Mouse (Mus musculus) CD4-positive helper T cell, adult 2 months (primary cell): ENCODE results near the gene Msh4.
"Not testable (repeated sequence)": the region's sequence is repeated elsewhere in the genome, so short reads cannot be mapped to it uniquely, and the experiment has no call there.

Source experiments
- DNase-seq: peaks from one replicate; pipeline ENCODE4 v3.0.0-alpha.2; 2012; ENCODE audit warnings: low read depth, missing footprints, low spot score

Msh4 gene

DNA sequence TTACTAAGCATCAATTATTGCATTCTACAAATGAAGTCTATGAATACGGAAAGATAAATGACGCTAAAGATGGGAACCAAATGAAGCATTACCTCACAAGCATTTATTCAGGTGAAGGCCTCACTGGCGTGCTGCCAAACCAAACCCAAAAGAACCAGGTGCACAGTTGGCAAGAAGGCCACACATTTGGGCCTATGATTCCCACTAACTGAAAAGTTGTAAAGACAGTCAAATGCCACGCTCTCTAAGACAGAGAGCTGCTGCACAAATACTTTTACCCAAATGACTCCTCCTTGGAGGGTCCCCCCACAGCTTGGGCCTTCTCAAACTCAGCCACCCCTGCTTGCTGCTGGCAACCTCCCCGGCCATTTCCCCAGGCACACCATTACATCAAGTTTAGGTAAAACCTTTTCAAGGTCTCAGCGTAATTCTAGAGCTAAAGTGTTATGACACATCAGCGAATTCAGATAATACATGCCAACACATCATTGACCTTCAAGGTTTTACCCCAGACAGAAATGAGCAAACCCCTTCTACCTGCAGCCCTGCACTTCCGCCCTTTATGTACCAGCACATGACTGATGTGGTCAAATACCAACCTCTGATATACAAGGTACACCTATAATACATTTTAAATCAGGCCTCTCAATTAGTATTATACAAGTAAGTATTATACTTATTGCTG, 5.4 kb upstream of the Msh4 start:
- DNase-seq = peak; percentile 38

DNA sequence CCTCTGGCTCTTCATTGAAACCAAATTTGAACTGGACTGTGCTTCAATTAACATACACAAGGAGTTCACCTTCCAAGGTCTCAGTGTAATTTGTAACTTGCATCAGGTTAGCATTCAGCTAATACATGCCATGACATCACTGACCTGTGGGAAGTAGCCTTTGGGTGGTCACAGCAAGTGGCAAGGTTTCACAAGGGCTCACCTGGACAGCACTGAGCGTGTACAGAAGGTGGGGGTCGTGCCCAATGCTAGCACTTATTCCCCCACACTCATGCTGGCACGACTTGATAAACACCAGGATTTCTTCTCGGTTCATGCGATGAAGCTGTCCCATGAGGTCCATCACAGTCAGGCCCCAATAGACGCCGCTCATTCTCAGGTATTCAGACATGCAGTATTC, 4.6 kb upstream of the Msh4 start:
- DNase-seq = no peak

DNA sequence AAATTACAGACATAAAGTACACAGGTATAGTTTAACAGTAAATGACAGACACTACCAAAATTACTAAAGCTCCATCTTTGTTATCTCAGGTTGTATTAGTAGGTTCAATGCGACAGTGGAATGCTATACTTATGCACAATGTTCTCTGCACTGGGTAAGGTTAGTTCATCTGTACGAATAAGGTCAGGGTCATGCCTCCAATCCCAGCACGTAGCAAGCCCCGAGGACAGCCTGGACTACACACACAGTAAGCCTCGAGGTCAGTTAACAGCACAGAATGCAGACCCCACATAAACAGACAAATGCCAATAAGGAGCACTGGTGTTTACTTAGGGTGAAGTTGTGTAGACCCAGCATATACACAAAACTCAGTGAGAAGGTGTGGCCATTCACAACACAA, 3.0 kb upstream of the Msh4 start:
- DNase-seq = no peak

DNA sequence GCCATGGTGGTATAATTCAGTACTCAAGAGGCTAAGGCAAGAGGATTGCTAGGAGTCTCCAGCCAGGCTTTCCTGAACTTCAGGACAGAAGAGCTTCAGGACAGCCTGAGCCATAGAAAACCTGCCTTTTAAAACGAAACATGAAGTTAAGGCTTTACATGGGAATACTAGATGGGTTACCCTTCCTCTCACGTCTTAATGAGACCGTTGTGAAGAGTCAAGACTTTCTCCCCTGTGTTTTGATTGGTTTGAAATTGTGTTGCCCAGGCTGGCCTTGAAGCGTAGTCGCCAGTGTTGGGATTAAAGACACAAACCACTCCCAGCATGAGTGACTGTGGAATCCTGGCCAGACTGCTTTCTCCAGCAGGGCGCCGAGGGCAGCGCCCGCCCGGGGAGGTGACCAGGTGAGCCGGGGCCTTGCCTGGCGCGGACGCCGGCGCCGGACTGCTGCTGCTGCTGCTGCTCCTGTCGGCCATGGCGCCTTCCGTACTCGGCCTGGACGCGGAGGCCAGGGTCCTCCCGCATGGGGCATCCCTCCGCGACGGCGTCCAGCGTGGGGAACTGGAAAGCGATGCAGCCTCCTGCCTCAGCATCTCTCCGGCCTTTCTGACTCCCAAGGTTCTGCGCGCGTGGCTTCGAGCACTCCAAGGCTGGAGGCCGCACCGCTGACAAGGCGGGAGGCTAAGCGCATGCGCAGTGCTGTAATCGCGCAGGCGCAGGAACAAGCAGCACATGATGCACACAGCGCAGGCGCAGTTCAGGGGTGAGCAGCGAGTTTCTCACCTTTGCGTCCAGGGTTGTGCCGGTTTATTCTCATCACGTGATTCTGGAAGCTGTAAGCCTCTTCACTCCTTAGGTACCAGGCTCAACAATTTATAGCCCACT, 445 bp downstream of the Msh4 start:
- DNase-seq = no peak

DNA sequence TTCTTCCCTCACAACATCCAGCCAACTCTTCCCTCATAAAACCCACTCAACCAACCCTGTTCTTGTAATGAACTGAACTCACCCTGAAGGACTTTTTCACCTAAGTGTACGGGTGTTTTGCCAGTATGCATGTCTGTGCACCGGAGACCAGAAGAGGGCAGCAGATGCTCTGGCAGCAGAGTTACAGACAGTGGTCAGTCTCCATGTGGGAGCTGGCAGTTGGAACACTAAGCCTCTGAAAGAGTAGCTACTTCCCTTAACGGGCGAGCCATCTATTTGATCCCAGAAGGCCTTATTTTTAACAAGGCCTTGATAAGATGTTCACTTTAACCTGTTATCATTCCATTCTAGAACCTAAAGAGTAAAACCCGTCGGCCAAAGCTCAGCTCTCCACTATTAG, 1.4 kb downstream of the Msh4 start:
- DNase-seq = peak; percentile 20

DNA sequence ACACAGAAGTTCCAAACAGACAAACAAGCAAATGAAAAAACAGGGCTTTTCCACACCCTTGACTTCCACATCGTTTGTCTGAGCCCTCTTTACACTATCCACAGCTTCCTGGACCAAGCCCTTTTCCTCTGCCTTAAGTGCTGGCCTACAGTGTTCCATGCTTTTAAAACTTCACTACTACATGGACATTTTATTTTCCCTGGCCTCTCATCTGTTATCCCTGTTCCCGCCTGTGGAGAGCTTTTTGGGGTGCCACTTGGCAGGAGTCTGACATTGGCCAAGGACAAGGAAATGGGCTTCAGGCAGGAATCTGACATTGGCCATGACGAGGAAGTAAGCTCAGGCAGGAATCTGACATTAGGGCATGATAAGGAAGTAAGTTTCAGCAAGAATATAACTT, 3.3 kb downstream of the Msh4 start:
- no peak for DNase-seq

DNA sequence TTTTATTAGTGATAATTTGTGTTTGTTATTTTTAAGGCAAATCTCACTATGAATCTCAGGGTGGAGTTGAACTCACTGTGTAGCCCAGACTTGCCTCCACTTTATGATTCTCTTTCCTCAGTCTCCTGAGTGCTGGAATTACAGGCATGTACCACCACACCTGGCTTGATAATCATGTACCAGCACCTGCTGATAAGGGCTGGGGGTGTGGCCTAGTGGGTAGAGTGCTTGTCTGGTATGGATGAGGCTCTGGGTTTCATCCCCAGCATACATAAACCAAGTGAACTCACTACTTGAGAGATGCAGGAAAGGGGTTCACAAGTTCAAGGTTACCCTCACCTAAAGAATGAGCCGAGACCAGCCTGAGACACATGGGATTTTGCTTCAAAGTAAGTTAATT, 4.0 kb downstream of the Msh4 start:
- DNase-seq = no peak

DNA sequence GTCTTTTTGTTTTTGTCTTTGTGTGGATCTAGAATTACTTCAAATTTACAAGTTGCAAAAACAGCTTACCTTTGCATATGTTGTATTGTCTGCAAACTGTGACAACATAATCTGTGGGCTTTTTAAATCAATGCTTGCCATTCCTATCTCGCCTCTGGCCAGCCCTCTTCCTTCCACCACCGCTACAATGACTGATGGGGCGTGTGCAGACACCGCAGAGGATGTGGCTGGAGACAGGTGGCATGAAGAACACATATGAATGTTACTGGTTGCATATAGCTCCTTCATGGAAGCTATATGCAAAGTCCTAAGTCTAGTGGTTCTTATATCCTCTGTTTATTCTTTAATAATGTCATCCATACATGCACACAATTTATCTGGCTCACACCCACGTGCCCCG, 8.7 kb downstream of the Msh4 start:
- peak; percentile 49 for DNase-seq

DNA sequence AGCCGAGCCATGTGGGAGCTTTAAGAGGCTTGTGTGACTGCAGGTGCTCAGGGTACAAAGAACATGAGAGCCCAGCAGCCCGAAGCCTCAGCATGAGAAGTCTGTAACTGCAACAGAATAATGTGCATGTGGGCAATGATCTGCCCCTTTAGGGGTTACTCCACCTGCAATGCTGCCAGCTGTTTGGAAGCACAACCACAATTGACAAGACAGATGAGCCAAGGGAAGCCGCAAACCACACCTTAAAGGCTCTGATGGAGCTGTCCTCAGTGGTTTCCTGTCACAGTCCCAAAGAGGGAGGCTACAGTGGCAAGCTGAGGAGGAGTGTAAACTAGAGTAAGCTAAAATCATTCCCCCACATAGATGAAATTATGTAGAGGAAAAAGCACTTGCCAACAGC, 10.5 kb downstream of the Msh4 start:
- DNase-seq = peak; percentile 72

DNA sequence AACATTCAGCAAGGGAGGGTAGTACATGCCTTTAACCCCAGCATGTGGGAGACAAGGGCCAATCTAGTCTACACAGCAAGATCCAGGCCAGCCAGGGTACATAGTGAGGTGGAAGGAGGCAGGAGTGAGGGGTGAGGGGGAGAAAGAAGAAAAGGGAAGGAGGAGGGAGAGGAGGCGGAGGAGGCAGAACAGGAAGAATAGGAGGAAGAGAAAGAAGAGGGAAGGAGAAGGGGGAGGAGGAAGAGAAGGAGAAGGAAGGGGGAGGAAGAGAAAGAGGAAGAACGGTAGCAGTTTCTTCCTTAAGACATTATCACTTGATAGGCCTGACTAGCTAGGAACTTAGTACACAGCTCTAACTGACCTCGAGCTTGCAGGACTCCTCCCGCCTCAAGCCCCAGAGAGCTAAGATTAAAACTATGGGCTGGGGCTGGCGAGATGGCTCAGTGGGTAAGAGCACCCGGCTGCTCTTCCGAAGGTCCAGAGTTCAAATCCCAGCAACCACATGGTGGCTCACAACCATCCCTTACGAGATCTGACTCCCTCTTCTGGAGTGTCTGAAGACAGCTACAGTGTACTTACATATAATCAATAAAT, 16.7 kb downstream of the Msh4 start:
- DNase-seq = no peak

DNA sequence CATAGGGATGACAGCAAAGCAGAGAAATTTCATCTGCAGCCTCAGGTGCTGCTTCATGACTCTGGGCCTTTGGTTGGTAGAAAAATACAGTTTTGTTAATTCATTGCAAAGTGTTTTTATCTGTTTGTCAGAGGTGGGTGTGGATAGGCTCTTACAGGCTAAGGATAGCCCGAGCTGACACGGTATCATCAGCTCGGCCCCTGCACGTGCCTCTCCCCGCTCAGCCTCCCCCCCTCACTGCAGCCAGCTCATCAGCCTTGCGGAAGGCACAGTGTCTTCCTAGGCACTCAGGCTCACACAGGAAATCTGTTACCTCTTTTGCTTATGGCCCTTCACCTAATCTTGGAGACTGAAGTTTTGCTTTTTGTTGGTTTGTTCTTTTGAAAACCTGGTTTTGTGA, 17.8 kb downstream of the Msh4 start:
- no peak for DNase-seq

DNA sequence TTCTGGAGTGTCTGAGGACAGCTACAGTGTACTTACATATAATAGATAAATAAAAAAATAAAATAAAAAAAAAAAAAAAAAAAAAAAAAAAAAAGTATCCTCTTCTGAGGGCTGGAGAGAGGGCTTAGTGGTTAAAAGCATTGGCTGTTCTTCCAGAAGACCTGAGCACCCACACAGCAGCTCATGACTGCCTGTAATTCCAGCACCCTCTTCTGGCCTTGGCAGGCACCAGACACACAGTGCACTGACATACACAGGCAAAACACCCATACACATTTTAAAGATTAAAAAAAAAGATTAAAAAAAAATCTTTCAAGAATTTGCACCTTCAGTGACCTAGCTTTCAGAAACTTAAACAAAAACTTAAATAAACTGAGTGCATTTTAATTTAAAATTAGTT, 19.6 kb downstream of the Msh4 start:
- DNase-seq = no peak

DNA sequence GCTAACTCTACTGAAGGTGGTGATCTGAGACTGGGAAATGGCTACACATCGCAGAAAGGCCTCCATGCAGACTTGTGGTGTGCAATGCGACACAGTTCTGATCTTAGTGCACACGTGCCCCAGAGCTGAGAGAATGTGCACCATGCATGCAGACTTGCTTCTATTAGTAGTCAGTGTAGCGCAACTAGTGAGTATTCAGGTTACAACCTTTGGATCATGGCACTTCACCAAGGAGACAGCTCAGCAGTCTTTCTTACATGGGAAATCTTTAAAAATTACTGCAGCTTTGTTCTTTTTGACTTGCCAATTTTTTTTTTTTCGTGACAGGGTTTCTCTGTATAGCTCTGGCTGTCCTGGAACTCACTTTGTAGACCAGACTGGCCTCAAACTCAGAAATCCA, 34.5 kb downstream of the Msh4 start:
- no peak for DNase-seq

DNA sequence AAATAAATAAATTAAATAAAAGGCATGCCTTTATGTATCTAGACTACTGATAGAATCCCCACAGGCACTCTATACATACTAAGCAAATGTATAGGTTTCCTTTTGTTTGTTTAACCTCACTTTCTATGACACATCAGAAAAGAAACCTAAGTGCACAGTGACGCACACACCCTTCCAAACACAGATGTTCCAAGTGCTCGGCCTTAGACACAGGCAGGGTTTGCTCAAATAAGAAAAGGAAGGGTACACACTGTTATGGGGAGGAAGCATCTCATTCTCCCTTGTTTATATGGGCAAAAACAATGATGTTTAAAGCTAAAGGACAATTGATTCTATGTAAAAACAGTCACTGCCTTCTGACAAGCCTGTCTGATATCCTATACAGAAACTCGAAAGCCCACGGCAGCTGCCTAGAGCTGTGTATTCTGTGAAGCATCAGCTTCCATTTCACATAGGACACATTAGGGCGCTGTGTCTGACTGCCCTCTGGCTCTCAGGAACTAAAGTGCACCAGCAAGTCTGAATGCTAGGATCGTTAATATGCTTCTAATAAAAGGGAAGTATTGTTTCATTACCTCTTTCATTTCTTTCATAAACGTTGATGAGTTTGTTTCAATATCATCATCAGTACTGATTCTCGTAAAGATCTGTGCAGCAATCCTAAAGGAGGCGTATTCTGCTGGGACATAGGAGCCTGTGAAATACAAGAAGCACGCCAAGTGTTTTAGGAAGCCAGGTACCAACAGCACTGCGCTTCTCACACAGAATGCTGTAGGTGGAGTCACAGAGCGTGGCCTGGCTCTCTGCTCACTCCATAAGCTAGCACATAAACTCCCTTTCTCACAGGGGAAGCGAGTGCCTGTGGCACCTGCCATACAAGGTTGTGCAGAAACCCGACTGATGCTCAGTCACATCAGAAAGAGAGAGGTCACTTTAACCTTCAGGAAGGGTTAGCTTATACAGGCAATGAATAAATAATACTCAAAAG, 38.5 kb downstream of the Msh4 start:
- DNase-seq = no peak

DNA sequence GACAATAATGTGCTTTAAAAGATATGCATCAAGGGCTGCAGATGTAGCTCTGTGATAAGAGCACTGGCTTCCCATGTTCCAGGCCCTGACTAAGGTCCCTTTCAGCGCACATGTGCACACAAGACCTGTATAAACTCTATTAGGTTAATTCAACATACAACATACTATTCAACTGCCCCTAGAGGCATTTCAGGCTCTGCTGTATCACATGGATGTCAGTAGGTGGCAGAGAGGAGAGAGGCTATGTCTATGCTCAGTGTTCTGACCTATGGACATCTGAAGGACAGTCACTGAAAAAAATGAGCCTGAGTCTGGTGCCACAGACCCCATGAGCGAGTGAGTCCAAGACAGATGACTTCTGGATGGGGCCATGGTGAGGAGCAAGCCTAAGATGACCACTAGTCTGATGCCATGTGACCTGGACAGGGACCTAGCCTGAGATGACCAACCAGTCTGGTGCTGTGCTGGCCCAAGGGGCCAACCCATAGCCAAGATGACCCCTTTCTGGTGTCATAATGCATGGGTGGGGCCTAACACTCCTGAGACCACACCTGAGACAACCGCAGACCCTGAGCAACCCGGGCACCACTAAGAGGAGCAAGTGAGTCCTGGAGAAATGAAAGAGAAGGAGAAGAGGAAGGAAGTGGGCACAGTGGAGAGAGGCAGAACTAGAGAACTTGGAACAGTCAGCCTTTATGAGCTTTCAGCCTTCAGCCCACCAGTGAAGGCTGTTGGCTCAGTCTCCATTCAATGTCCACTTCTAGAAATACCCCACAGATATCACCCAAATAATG, 41.1 kb downstream of the Msh4 start:
- no peak for DNase-seq

DNA sequence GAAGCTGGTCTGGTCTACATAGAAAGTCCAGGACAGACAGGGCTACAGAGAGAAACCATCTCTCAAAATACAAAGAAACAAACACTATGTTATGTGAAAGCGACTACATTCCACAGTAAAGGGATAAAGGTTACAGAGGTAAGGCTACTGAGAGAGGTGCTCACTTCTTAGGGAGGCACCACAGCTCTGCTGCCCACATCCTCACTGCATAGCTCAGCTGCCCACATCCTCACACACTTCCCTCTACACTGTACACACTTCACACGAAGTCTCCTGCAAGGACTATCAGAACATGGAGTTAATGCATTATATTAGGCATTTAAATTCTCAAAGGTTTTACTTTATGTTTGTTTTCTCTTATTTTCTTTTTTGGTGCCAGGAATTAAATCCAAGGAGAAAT, 42.1 kb downstream of the Msh4 start:
- DNase-seq = peak; percentile 22

DNA sequence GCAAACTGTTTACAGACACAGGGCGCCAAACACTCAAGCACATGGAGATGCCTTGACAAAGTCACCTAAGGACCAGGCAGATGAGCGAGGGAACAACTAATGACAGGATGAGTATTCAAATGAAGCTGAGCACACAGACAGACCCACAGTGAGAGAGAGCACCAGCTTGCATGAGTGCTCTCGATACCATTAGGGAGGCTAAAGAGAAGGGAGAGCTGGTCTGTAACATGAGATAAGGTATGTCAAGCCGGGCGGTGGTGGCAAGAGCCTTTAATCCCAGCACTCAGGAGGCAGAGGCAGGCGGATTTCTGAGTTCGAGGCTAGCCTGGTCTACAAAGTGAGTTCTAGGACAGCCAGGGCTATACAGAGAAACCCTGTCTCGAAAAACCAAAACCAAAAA, 45.5 kb downstream of the Msh4 start:
- not testable (repeated sequence) for DNase-seq

DNA sequence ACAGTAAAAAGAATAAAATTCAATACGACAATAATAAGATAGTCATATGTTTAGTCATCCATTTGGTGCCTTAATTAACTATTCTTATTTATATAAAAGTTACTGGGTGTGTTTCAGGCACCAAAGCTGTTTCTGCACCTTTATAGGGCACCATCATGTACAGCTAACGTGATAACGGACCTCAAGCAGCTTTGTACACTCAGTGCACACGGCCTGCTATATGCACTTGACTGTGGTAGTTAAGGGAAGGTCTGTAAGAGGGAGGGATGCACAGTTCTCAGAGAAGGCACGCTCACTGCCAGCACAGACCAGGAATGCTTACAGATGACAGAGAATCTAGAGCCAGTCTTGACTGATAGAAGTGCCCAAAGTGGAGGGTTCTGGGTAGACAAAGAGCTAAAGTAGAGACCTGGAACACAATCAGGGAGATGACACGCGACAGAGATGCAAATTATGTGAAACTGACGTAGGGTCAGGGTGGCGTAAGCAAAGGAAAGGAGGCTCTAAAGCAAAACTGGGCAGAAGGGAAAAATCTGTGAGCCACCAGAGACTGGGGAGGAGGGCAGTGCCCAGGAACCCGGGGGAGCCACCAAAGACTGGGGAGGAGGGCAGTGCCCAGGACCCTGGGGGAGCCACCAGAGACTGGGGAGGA, 47.5 kb downstream of the Msh4 start:
- no peak for DNase-seq

DNA sequence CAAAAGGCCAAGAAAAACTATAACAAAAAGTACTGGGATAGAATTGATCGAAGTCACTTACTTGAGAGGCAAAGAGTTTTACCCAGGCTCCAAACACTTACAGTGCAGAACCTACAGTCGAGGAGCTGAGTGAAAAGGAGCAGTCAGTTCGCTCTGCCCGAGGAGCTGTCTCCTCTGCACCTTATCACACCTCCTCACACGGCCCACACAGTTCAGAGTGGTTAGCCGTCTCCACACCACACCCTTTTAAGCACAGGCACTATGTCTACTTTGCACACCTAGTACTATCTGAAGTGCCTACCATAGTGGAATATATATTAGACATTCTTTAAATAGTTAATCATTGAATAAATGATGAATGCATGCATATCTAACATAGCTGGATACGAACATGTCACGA, 53.7 kb downstream of the Msh4 start:
- DNase-seq = no peak

DNA sequence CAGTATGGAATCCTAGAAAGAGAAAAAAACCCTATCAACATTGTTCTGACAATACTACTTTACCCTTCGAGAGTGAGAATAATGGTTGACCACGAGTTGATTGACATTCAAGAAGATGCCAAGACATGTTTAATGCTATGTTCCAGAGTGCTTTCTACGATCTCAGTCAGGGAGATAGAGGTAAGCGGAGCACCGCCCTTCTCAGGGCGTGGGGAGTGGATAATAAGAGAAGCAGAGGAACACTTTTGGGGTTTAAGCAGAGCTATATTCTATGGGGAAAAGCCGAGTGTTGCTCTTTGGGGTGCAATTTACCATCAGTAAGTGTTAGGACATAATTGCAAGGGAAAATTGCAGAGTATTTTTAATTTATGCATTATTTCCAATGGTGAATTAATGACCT, 55.2 kb downstream of the Msh4 start:
- no peak for DNase-seq
